Mouse (Mus musculus) intestine, embryonic 14.5 days (tissue): ENCODE measurements around the gene Ulk3. TPM values are rescaled to one million over a fixed set of nuclear protein-coding genes. Genes with fewer than 3 reads are reported as not detected.
A peak's percentile ranks its signal among the peaks of the same experiment; 100 is the strongest.

Source experiments
- ATAC-seq: fragments of 200-750 bp; cut with Nextera tagmentation; replicated peaks from 2 replicates; pipeline ENCODE4 v1.8.0; 2017; ENCODE audit warnings: low read depth, moderate number of reproducible peaks, moderate TSS enrichment, moderate library complexity; ENCODE audit not compliant: low FRiP score, low TSS enrichment
- DNase-seq: peaks from one replicate; pipeline ENCODE4 v3.0.0-alpha.2; 2018; ENCODE audit warnings: low spot score
- H3K27ac ChIP-seq: fragments of 300-500 bp; sonication (generic); 2 replicates; pipeline ENCODE4 v1.5.1; 2014; ENCODE audit warnings: low read depth, mild to moderate bottlenecking, control low read depth
- H3K27me3 ChIP-seq: fragments of 300-500 bp; sonication (generic); replicated peaks from 2 replicates; pipeline ENCODE4 v1.6.1; 2014; ENCODE audit warnings: low read length, control low read depth; ENCODE audit not compliant: control insufficient read depth, insufficient read depth
- H3K36me3 ChIP-seq: fragments of 300-500 bp; sonication (generic); 2 replicates; pipeline ENCODE4 v1.6.1; 2014; ENCODE audit warnings: low read length, control low read depth; ENCODE audit not compliant: control insufficient read depth, insufficient read depth
- H3K4me1 ChIP-seq: fragments of 300-500 bp; sonication (generic); replicated peaks from 2 replicates; pipeline ENCODE4 v1.6.1; 2014; ENCODE audit warnings: low read length, control low read depth, mixed read lengths; ENCODE audit not compliant: control insufficient read depth, insufficient read depth
- H3K4me2 ChIP-seq: fragments of 300-500 bp; sonication (generic); 2 replicates; pipeline ENCODE4 v1.6.1; 2014; ENCODE audit warnings: low read length
- H3K4me3 ChIP-seq: fragments of 300-500 bp; sonication (generic); 2 replicates; pipeline ENCODE4 v1.5.1; 2014; ENCODE audit warnings: low read depth, low read length, control low read depth, mixed read lengths
- H3K9ac ChIP-seq: fragments of 300-500 bp; sonication (generic); 2 replicates; pipeline ENCODE4 v1.6.1; 2014; ENCODE audit warnings: mild to moderate bottlenecking, low read length
- H3K9me3 ChIP-seq: fragments of 300-500 bp; sonication (generic); 2 replicates; pipeline ENCODE4 v1.6.1; 2016; ENCODE audit warnings: low read length, control low read depth; ENCODE audit not compliant: control insufficient read depth
- WGBS: fragments of 180-500 bp; shearing (Covaris S2); extraction: QIAGEN DNeasy Blood & Tissue Kit; methylation state at CpG from one replicate; pipeline ENCODE4 v1.1.7; 2014; 5-methylcytosine and 5-hydroxymethylcytosine counted together
- polyA plus RNA-seq: library from polyadenylated mRNA; unstranded; fragments of >200 nt; fragmentation: Nextera tagmentation; extraction: Ambion mirVana; gene quantifications from 2 replicates; pipeline ENCODE4 v1.2.1, GENCODE M21; 2014

The Ulk3 gene
- polyA plus RNA-seq, 1 experiment from 2014 or later = 14.3 TPM

- DNase-seq (peak; percentile 84), ATAC-seq (peak; percentile 46; the same call in 1 of the 2 replicates)
- peaks cover 22% of the 10 kb centered on the region for H3K36me3 ChIP-seq
- H3K9me3 ChIP-seq = no peaks in the 10 kb centered on the region
- H3K4me3 ChIP-seq = peak within 1 kb of the TSS; percentile 67
- no peaks in the 10 kb centered on the region for H3K27me3 ChIP-seq
- H3K27ac ChIP-seq = no peak within 1 kb of the TSS
- H3K9ac ChIP-seq = peak within 1 kb of the TSS; percentile 60
- under 1% methylated on average over 28 of the region's 28 CpGs for WGBS
- peaks cover 4% of the 10 kb centered on the region; the same call in 1 of the 2 replicates for H3K4me1 ChIP-seq
- H3K4me2 ChIP-seq = peak within 1 kb of the TSS; percentile 83
Measured at GRCm38 (mm10) chr9:57552139-57552887, 36.9 kb upstream of the Ulk3 start, which contains the start of gene Mpi. Gene Mpi, minus strand, starts transcription at chr9:57552763.

GRCm38 (mm10) chr9:57553119-57553518 is 36.1 kb upstream of the Ulk3 start:
- Histone ChIP-seq H3K27ac (no peak overlapping the region), H3K9me3 (no peaks in the 10 kb centered on the region), H3K4me3 (0 out of 2 replicates have a peak overlapping the region, but pooled peaks have one; percentile 67), H3K4me1 (peaks cover 4% of the 10 kb centered on the region; the same call in 1 of the 2 replicates), H3K9ac (no peak overlapping the region), H3K27me3 (no peaks in the 10 kb centered on the region), H3K36me3 (peaks cover 14% of the 10 kb centered on the region), H3K4me2 (0 out of 2 replicates have a peak overlapping the region, but pooled peaks have one; percentile 83)
- 74% methylated on average over 11 of the region's 11 CpGs for WGBS
- DNase-seq = no peak
- ATAC-seq = no peak

- no peaks in the 10 kb centered on the region for H3K27me3 ChIP-seq
- H3K9ac ChIP-seq = no peak overlapping the region
- H3K9me3 ChIP-seq = no peaks in the 10 kb centered on the region
- H3K4me3 ChIP-seq = no peak overlapping the region
- H3K36me3 ChIP-seq = no peaks in the 10 kb centered on the region; the same call in 1 of the 2 replicates
- WGBS = 49% methylated on average over 3 of the region's 3 CpGs
- no peak overlapping the region for H3K4me2 ChIP-seq
- H3K4me1 ChIP-seq = peaks cover 4% of the 10 kb centered on the region; the same call in 1 of the 2 replicates
- ATAC-seq = no peak
- no peak for DNase-seq
- H3K27ac ChIP-seq = no peak overlapping the region
Measured at GRCm38 (mm10) chr9:57554753-57555152, 34.5 kb upstream of the Ulk3 start.

- Histone ChIP-seq H3K27ac (no peak overlapping the region), H3K27me3 (no peaks in the 10 kb centered on the region), H3K4me3 (no peak overlapping the region), H3K4me2 (no peak overlapping the region), H3K9ac (no peak overlapping the region), H3K4me1 (peaks cover 13% of the 10 kb centered on the region), H3K9me3 (no peaks in the 10 kb centered on the region), H3K36me3 (no peaks in the 10 kb centered on the region)
- no peak for DNase-seq
- no peak for ATAC-seq
- 75% methylated on average over 3 of the region's 3 CpGs for WGBS
Measured at GRCm38 (mm10) chr9:57557215-57557614, 32.0 kb upstream of the Ulk3 start.

- Histone ChIP-seq H3K4me2 (no peak overlapping the region), H3K9ac (no peak overlapping the region), H3K4me1 (peaks cover 22% of the 10 kb centered on the region), H3K9me3 (no peaks in the 10 kb centered on the region), H3K36me3 (no peaks in the 10 kb centered on the region), H3K27me3 (no peaks in the 10 kb centered on the region), H3K4me3 (no peak overlapping the region), H3K27ac (no peak overlapping the region)
- 82% methylated on average over 4 of the region's 4 CpGs for WGBS
- DNase-seq = no peak
- ATAC-seq = no peak
Measured at GRCm38 (mm10) chr9:57558625-57559024, 30.6 kb upstream of the Ulk3 start.

GRCm38 (mm10) chr9:57559568-57559967 is 29.7 kb upstream of the Ulk3 start:
- H3K9me3 ChIP-seq = no peaks in the 10 kb centered on the region
- no peaks in the 10 kb centered on the region for H3K36me3 ChIP-seq
- no peak overlapping the region for H3K4me3 ChIP-seq
- DNase-seq = no peak
- H3K27me3 ChIP-seq = no peaks in the 10 kb centered on the region
- peaks cover 25% of the 10 kb centered on the region for H3K4me1 ChIP-seq
- ATAC-seq = no peak
- H3K9ac ChIP-seq = no peak overlapping the region
- WGBS = 71% methylated on average over 2 of the region's 2 CpGs
- H3K27ac ChIP-seq = no peak overlapping the region
- H3K4me2 ChIP-seq = no peak overlapping the region

GRCm38 (mm10) chr9:57560263-57560662 is 29.0 kb upstream of the Ulk3 start:
- no peak for ATAC-seq
- peak overlapping the region; percentile 61 for H3K9ac ChIP-seq

GRCm38 (mm10) chr9:57560861-57561710 is 28.2 kb upstream of the Ulk3 start, which contains the start of gene Scamp2:
Gene Scamp2, plus strand, starts transcription at chr9:57560943.
- Histone ChIP-seq H3K36me3 (no peaks in the 10 kb centered on the region), H3K27ac (peak within 1 kb of the TSS; percentile 74), H3K27me3 (no peaks in the 10 kb centered on the region), H3K4me1 (peaks cover 29% of the 10 kb centered on the region), H3K4me2 (peak within 1 kb of the TSS; percentile 50), H3K4me3 (peak within 1 kb of the TSS; percentile 77), H3K9ac (peak within 1 kb of the TSS; percentile 61), H3K9me3 (no peaks in the 10 kb centered on the region)
- 1% methylated on average over 37 of the region's 37 CpGs for WGBS
- ATAC-seq (peak; percentile 99), DNase-seq (peak; percentile 99)

More at GRCm38 (mm10) chr9:57560263-57560662, 29.0 kb upstream of the Ulk3 start:
- WGBS = 28% methylated on average over 7 of the region's 7 CpGs
- peak overlapping the region; percentile 77 for H3K4me3 ChIP-seq
- H3K27me3 ChIP-seq = no peaks in the 10 kb centered on the region
- DNase-seq = no peak
- no peaks in the 10 kb centered on the region for H3K36me3 ChIP-seq
- peak overlapping the region; percentile 50 for H3K4me2 ChIP-seq
- no peak overlapping the region; the same call in 1 of the 2 replicates for H3K27ac ChIP-seq
- H3K9me3 ChIP-seq = no peaks in the 10 kb centered on the region
- peaks cover 25% of the 10 kb centered on the region for H3K4me1 ChIP-seq
